Mouse (Mus musculus): ENCODE data around the gene Hmbs.

Hmbs gene

DNA sequence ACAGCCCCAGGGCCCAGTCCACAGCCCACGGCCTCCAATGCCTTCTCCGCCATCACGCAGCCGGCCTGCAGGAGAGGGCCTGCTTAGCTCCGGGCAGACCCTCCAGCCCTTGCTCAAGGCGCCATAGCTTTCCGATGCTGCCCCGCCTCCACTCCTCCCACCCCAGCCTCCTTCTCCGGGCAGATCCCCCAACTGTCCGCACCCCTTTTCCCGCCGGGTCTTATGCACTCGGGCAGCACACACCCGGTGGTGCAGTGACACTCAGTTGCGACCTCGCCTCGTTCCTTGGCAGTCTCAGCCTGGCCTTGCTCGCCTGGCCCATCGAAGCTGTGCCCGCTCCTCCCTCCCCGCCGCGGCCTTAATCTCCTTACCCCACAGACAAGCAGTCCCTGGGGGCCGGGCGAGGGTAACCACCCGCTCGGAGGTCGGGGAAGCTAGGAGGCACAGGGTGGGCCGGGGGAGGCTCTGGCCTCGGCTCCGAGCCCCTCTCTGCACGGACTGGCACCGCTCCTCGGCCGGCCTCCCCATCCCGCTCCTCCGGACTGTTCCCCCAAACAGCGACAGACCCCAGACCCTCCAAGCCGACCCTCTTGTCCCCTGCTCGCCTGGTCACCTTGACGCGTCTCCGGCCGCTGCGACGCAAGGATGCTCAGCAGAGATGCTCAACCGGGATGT, 56.5 kb downstream of the Hmbs start:
- no peak for DNase-seq (ENCODE audit: low read depth)

- no peak for DNase-seq (ENCODE audit: low read depth)
These were observed 57.0 kb downstream of the Hmbs start for GRCm38 (mm10) chr9:44287003-44287400.

All from NIH3T3 (cell line).